Mouse (Mus musculus) MEL (cell line): ENCODE data around the gene 1700025B11Rik.

Experiments used
- GATA1 ChIP-seq: IDR thresholded peaks from 2 replicates; pipeline ENCODE4 v1.6.1; 2011; ENCODE audit warnings: low read depth, low read length, improper control_type of control experiment
- KAT2A ChIP-seq: conservative IDR thresholded peaks from 2 replicates; pipeline ENCODE4 v1.6.1; 2012; ENCODE audit warnings: low read depth, low read length, improper control_type of control experiment, inconsistent platforms
- POLR2A ChIP-seq, 2 experiments: IDR thresholded peaks; 2 replicates each; pipeline ENCODE4 v1.6.1; 2011 to 2012; ENCODE audit warnings: low read length in 2 of 2, mild to moderate bottlenecking in 2 of 2, control low read depth in 1 of 2, improper control_type of control experiment in 1 of 2, low read depth in 1 of 2, moderate library complexity in 1 of 2; ENCODE audit not compliant: control insufficient read depth in 1 of 2, insufficient read depth in 1 of 2, poor library complexity in 1 of 2
- RCOR1 ChIP-seq: IDR thresholded peaks from 2 replicates; pipeline ENCODE4 v1.6.1; 2012; ENCODE audit warnings: low read depth, mild to moderate bottlenecking, inconsistent platforms, low read length, improper control_type of control experiment

DNA sequence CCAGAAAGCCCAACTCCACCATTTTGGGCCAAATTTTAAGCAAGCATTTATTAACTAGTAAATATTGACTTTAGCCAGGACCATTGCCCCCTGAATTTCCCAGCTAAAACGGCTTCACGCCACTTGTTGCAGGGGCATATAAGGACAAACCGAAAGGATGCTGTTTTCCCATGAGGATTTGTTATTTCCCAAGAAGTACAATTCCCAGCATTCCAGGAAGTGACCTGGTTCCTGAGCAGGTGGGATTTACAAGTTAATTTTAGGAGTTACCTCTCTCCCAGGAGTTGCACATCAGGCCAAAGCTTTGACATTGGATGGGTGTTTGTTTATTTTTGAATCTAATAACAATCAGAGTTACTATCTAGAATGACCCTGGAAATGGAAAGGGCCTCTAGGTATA, 44.4 kb upstream of the 1700025B11Rik start:
- no peak for TF ChIP-seq RCOR1
- TF ChIP-seq KAT2A: no peak
- TF ChIP-seq POLR2A (IDR thresholded peaks at IDR 0.05; ENCODE audit: control insufficient read depth in 1 of 2, insufficient read depth in 1 of 2, low read depth in 1 of 2, low read length in 2 of 2, poor library complexity in 1 of 2): no peak
- TF ChIP-seq GATA1: no peak
